Mouse (Mus musculus) brain, embryonic 14.5 days (tissue): ENCODE results near the gene Myo19.

ENCODE experiments used
- CTCF ChIP-seq: fragments of 200-500 bp; IDR thresholded peaks from 2 replicates; pipeline ENCODE4 v1.5.1; 2012; ENCODE audit warnings: inconsistent platforms, mild to moderate bottlenecking, moderate library complexity, borderline replicate concordance; ENCODE audit not compliant: insufficient read depth, insufficient read length; ENCODE audit errors: extremely low read depth
- POLR2A ChIP-seq: fragments of 200-500 bp; IDR thresholded peaks from 2 replicates; pipeline ENCODE4 v1.6.1; 2012; ENCODE audit warnings: mild to moderate bottlenecking, inconsistent platforms, borderline replicate concordance; ENCODE audit not compliant: poor library complexity, insufficient read depth, insufficient read length, severe bottlenecking; ENCODE audit errors: extremely low read depth

DNA sequence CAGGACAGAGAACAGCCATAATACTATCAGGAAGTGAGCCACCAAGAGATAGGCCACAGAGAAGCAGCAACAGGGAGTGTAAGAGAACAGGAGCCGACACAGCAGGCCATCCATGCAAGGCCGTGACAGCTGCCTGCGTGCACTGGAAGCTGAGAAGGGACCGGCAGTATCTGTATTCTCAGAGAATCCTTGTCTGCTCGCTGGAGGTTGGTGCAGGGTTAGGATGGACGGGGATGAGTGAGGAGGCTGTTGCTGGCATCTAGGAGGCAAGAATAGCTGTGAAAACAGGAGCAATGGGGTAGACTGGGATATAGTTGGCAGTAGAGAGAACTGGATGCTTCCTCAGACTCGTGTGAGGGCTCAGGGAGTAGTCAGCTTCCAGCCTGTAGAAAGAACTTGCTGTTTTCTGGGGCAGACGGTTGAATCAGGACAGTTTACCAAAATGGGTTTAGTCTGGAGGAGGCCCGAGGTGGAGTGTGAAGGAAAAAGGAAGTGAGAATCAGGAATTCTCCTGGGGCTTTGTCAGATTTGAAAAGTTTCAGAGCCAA lies 24.7 kb downstream of the Myo19 start:
- no peak for TF ChIP-seq POLR2A
- no peak for TF ChIP-seq CTCF
